ENCODE assay signal across 12 mouse cellular contexts in the genomic region with DNA sequence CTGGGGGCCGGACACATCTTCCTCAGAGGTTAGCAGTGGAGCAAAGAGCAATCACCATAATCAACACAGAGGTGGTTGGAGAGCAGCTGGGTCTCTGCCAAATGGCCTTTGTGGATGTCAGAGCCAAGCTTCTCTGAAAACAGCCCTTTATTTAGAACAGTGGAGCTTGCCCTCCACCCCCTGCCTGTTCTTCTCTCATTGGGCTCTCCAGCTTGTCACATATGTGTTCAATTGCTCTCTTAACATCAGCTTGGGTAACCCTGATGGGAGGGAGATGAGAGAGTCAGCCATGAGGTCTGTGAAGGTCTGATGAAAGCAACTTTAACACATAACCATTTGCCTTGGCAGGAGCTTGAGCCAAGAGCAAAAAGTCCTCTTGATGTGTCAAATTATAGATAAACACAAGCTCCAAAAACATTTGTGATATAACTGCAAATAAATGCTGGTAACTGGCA.
DNase-seq lines count a peak whose midpoint lies in the region; ATAC-seq lines count a peak whose summit lies in the region.
"Had no signal": no experiment of that assay in that cellular context is flagged by ENCODE, and none has a peak within 500 bp of the region (broad histone marks: within the 10 kb centered on the region; RNA-seq: fewer than 3 reads in every experiment).

No protein-coding gene starts in this region.

- peaks cover 15% of the 10 kb centered on the region for H3K4me1 ChIP-seq in heart, embryonic 15.5 days (replicated peaks)
- H3K4me1 ChIP-seq: forebrain, embryonic 10.5 days; hindbrain, embryonic 12.5 days had no signal

- no peaks in the 10 kb centered on the region for H3K9me3 ChIP-seq in heart, embryonic 15.5 days (replicated peaks)
- H3K9me3 ChIP-seq: forebrain, embryonic 10.5 days; hindbrain, embryonic 12.5 days had no signal

- peak; percentile 69 for ATAC-seq in heart, embryonic 15.5 days (replicated peaks; ENCODE audit: insufficient number of reproducible peaks, insufficient read depth, low FRiP score, low read depth)

- no peak overlapping the region for H3K9ac ChIP-seq in heart, embryonic 15.5 days
- H3K9ac ChIP-seq: hindbrain, embryonic 12.5 days had no signal

- no peaks in the 10 kb centered on the region for H3K36me3 ChIP-seq in heart, embryonic 15.5 days
- H3K36me3 ChIP-seq: forebrain, embryonic 10.5 days; hindbrain, embryonic 12.5 days had no signal

- H3K4me3 ChIP-seq in heart, embryonic 15.5 days, result no peak overlapping the region
- H3K4me3 ChIP-seq: forebrain, embryonic 10.5 days; hindbrain, embryonic 12.5 days had no signal

- DNase-seq in embryo, embryonic 10 days (ENCODE audit: low spot score), result peak; percentile 8
- no peak for DNase-seq in embryo, embryonic 11 days
- DNase-seq in layer of hippocampus, adult 9-11 months, result peak; percentile 7
- DNase-seq in layer of hippocampus, postnatal 25 days (ENCODE audit: extremely low spot score in 1 of 2, low spot score in 1 of 2), result no peak
- DNase-seq in lung, postnatal 36 days, result peak; percentile 64
- DNase-seq in thymus, postnatal 14 days, result no peak
- no peak for DNase-seq in urinary bladder, postnatal 10 days (ENCODE audit: low spot score)
- DNase-seq: cerebellum, adult 11-12 months; spleen, adult 18-20 months had no signal

- peak overlapping the region; percentile 54 for H3K27ac ChIP-seq in heart, embryonic 15.5 days
- H3K27ac ChIP-seq: forebrain, embryonic 10.5 days; hindbrain, embryonic 12.5 days had no signal

- H3K27me3 ChIP-seq in heart, embryonic 15.5 days, result no peaks in the 10 kb centered on the region
- H3K27me3 ChIP-seq: hindbrain, embryonic 12.5 days had no signal

- no peak overlapping the region for H3K4me2 ChIP-seq in heart, embryonic 15.5 days
- H3K4me2 ChIP-seq: hindbrain, embryonic 12.5 days had no signal

- WGBS in heart, embryonic 15.5 days, result 22% methylated on average over 1 of the region's 1 CpGs

Comparison
In these comparisons a context has a peak if more than half of its experiments do, and no peak if none do; other contexts are left out.
1. DNase-seq: peak in embryo, embryonic 10 days (single experiment), layer of hippocampus, adult 9-11 months (single experiment) and lung, postnatal 36 days (single experiment); none in embryo, embryonic 11 days (single experiment), layer of hippocampus, postnatal 25 days (0 of 2), thymus, postnatal 14 days (single experiment) and urinary bladder, postnatal 10 days (single experiment).